32 mouse cellular contexts compared by ENCODE assay signal in genomic region chr17:26003864-26004263, GRCm38 (mm10). TPM values are rescaled to one million over a fixed set of nuclear protein-coding genes. Genes with fewer than 3 reads are reported as not detected.
DNase-seq lines count a peak whose midpoint lies in the region; ATAC-seq and TF ChIP-seq lines count a peak whose summit lies in the region.
"Had no signal": no experiment of that assay in that cellular context is flagged by ENCODE, and none has a peak within 500 bp of the region (broad histone marks: within the 10 kb centered on the region; RNA-seq: fewer than 3 reads in every experiment).

No protein-coding gene starts in this region.

- peak; percentile 23 for DNase-seq in CH12.LX (ENCODE audit: extremely low read depth)
- DNase-seq in gastrocnemius, adult 8-10 months (ENCODE audit: low spot score in 2 of 2) = no peak
- no peak for DNase-seq in urinary bladder, postnatal 4 days (ENCODE audit: low spot score in 2 of 2)
- DNase-seq: adrenal gland, adult 8-10 months; adrenal gland, postnatal 14 days; adrenal gland, postnatal 36 days; B cell, adult 2 months; cerebellum, adult 11 months; cerebellum, adult 18-20 months; cerebellum, adult 8-10 months; cerebellum, adult 9-11 months; cerebellum, postnatal 14 days; cerebellum, postnatal 36 days; embryo, embryonic 11 days had no signal

- H3K36me3 ChIP-seq in CH12.LX (replicated peaks in 1 of 2; ENCODE audit: control insufficient read depth in 1 of 2, insufficient read depth in 1 of 2, low read length in 1 of 2) = peaks cover 4 to 36% of the 10 kb centered on the region in 2 experiments
- H3K36me3 ChIP-seq in intestine, embryonic 15.5 days = no peaks in the 10 kb centered on the region
- peaks cover 16% of the 10 kb centered on the region; the same call in 1 of the 2 replicates for H3K36me3 ChIP-seq in intestine, postnatal 0 days (ENCODE audit: control insufficient read depth, insufficient read depth)
- peaks cover 23% of the 10 kb centered on the region; the same call in 1 of the 2 replicates for H3K36me3 ChIP-seq in kidney, embryonic 16.5 days (ENCODE audit: insufficient read depth, low read length)

- TF ChIP-seq RAD21 in CH12.LX (IDR thresholded peaks at IDR 0.05; ENCODE audit: low read depth, low read length) = no peak

- H3K9ac ChIP-seq in CH12.LX (ENCODE audit: insufficient read depth, low read depth) = no peak overlapping the region
- H3K9ac ChIP-seq in intestine, embryonic 15.5 days = no peak overlapping the region
- peak overlapping the region; percentile 42; the same call in 1 of the 2 replicates for H3K9ac ChIP-seq in intestine, postnatal 0 days (ENCODE audit: low read depth, low read length)
- no peak overlapping the region for H3K9ac ChIP-seq in kidney, embryonic 16.5 days (replicated peaks; ENCODE audit: low read length)
- H3K9ac ChIP-seq: embryonic facial prominence, embryonic 13.5 days; embryonic facial prominence, embryonic 15.5 days; forebrain, embryonic 12.5 days had no signal

- peaks cover 12 to 47% of the 10 kb centered on the region in 2 experiments for H3K4me1 ChIP-seq in CH12.LX (ENCODE audit: control insufficient read depth in 1 of 2, insufficient read depth in 2 of 2)
- H3K4me1 ChIP-seq in intestine, embryonic 15.5 days (replicated peaks) = peaks cover 8% of the 10 kb centered on the region; the same call in 1 of the 2 replicates
- peaks cover 8% of the 10 kb centered on the region; the same call in 1 of the 2 replicates for H3K4me1 ChIP-seq in intestine, postnatal 0 days (replicated peaks; ENCODE audit: control insufficient read depth, insufficient read depth, low read length)
- peaks cover 4% of the 10 kb centered on the region for H3K4me1 ChIP-seq in kidney, embryonic 16.5 days (ENCODE audit: insufficient read depth, low read length)
- H3K4me1 ChIP-seq: embryonic facial prominence, embryonic 13.5 days; embryonic facial prominence, embryonic 15.5 days; forebrain, embryonic 10.5 days; forebrain, embryonic 12.5 days had no signal

- in situ Hi-C loops in CH12.LX (cut with MboI; ENCODE audit: low pct_ligation_motif_present, low pct_unique_long_range_greater_than_20kb, low sequenced_read_pairs) = no loop called here

- no peaks in the 10 kb centered on the region for H3K79me2 ChIP-seq in CH12.LX (replicated peaks; ENCODE audit: control insufficient read depth, extremely low read depth, insufficient read depth, poor library complexity, severe bottlenecking)

- H3K4me3 ChIP-seq in CH12.LX (replicated peaks in 1 of 3; ENCODE audit: low read depth in 2 of 3, low read length in 2 of 3, poor library complexity in 1 of 3) = no peak overlapping the region
- H3K4me3 ChIP-seq in intestine, embryonic 15.5 days (replicated peaks) = no peak overlapping the region
- no peak overlapping the region for H3K4me3 ChIP-seq in intestine, postnatal 0 days (ENCODE audit: low read depth, low read length)
- no peak overlapping the region for H3K4me3 ChIP-seq in kidney, embryonic 16.5 days (ENCODE audit: low read length)
- H3K4me3 ChIP-seq: embryonic facial prominence, embryonic 13.5 days; embryonic facial prominence, embryonic 15.5 days; erythroblast, embryonic 14.5 days; forebrain, embryonic 10.5 days; forebrain, embryonic 12.5 days had no signal

- ATAC-seq in intestine, embryonic 15.5 days = peak; percentile 4; the same call in 1 of the 2 replicates
- peak; percentile 52 for ATAC-seq in intestine, postnatal 0 days
- ATAC-seq in megakaryocyte-erythroid progenitor cell, adult 5-6 weeks (replicated peaks; ENCODE audit: low FRiP score, low TSS enrichment, poor library complexity, severe bottlenecking) = no peak
- ATAC-seq in kidney, embryonic 16.5 days (ENCODE audit: low FRiP score, low TSS enrichment) = no peak
- ATAC-seq: activated CD4-positive, CD25-positive, alpha-beta regulatory T cell, adult 4 months; CD4-positive, CD25-positive, alpha-beta regulatory T cell, adult 4 months; forebrain, embryonic 14.5 days; forebrain, embryonic 16.5 days; Patski had no signal

- no peak for TF ChIP-seq CTCF in CH12.LX (conservative IDR thresholded peaks at IDR 0.05 in 1 of 2, IDR thresholded peaks at IDR 0.05 in 1 of 2; ENCODE audit: low read depth in 2 of 2, low read length in 2 of 2)
- TF ChIP-seq CTCF in intestine, postnatal 0 days (IDR thresholded peaks at IDR 0.05; ENCODE audit: low read depth) = no peak

- H3K27ac ChIP-seq in CH12.LX (ENCODE audit: insufficient read depth, low read depth) = no peak overlapping the region
- no peak overlapping the region for H3K27ac ChIP-seq in intestine, embryonic 15.5 days
- H3K27ac ChIP-seq in intestine, postnatal 0 days (ENCODE audit: low read depth, low read length) = peak overlapping the region; percentile 93
- H3K27ac ChIP-seq in kidney, embryonic 16.5 days (ENCODE audit: low read length) = no peak overlapping the region
- H3K27ac ChIP-seq: embryonic facial prominence, embryonic 13.5 days; embryonic facial prominence, embryonic 15.5 days; forebrain, embryonic 10.5 days; forebrain, embryonic 12.5 days had no signal

- H3K27me3 ChIP-seq in CH12.LX (replicated peaks) = no peaks in the 10 kb centered on the region
- no peaks in the 10 kb centered on the region for H3K27me3 ChIP-seq in intestine, embryonic 15.5 days (replicated peaks)
- H3K27me3 ChIP-seq in intestine, postnatal 0 days (replicated peaks; ENCODE audit: control insufficient read depth, insufficient read depth, low read length) = no peaks in the 10 kb centered on the region
- H3K27me3 ChIP-seq in kidney, embryonic 16.5 days (ENCODE audit: insufficient read depth, low read length) = no peaks in the 10 kb centered on the region
- H3K27me3 ChIP-seq: embryonic facial prominence, embryonic 13.5 days; embryonic facial prominence, embryonic 15.5 days; forebrain, embryonic 12.5 days; Patski had no signal

- H3K4me2 ChIP-seq in CH12.LX (ENCODE audit: insufficient read depth, low read depth, poor library complexity, severe bottlenecking) = no peak overlapping the region
- H3K4me2 ChIP-seq in intestine, embryonic 15.5 days (replicated peaks) = 0 out of 2 replicates have a peak overlapping the region, but pooled peaks have one; percentile 30
- peak overlapping the region; percentile 60 for H3K4me2 ChIP-seq in intestine, postnatal 0 days (replicated peaks; ENCODE audit: low read depth)
- no peak overlapping the region for H3K4me2 ChIP-seq in kidney, embryonic 16.5 days (replicated peaks; ENCODE audit: low read depth, low read length)
- H3K4me2 ChIP-seq: embryonic facial prominence, embryonic 13.5 days; embryonic facial prominence, embryonic 15.5 days; forebrain, embryonic 12.5 days had no signal

- no peaks in the 10 kb centered on the region for H3K9me3 ChIP-seq in CH12.LX (replicated peaks; ENCODE audit: low read length)
- H3K9me3 ChIP-seq in intestine, embryonic 15.5 days = no peaks in the 10 kb centered on the region
- no peaks in the 10 kb centered on the region for H3K9me3 ChIP-seq in intestine, postnatal 0 days (ENCODE audit: control insufficient read depth)
- no peaks in the 10 kb centered on the region for H3K9me3 ChIP-seq in kidney, embryonic 16.5 days (ENCODE audit: low read length)
- H3K9me3 ChIP-seq: embryonic facial prominence, embryonic 13.5 days; embryonic facial prominence, embryonic 15.5 days; forebrain, embryonic 10.5 days; forebrain, embryonic 12.5 days had no signal

- 72% methylated on average over 2 of the region's 2 CpGs for WGBS in intestine, embryonic 15.5 days
- WGBS in intestine, postnatal 0 days = 55% methylated on average over 2 of the region's 2 CpGs
- WGBS in kidney, embryonic 16.5 days = 89% methylated on average over 2 of the region's 2 CpGs

- TF ChIP-seq EP300 in CH12.LX (IDR thresholded peaks at IDR 0.05; ENCODE audit: low read length) = no peak

- dilution Hi-C loops in CH12.LX (cut with MboI; ENCODE audit: extremely low pct_ligation_motif_present, extremely low pct_unique_long_range_greater_than_20kb, low sequenced_read_pairs) = no loop called here

- TF ChIP-seq POLR2A in CH12.LX (IDR thresholded peaks at IDR 0.05; ENCODE audit: low read depth, low read length) = no peak

RNA-seq across cellular contexts. Expression of gene Capn15, which starts 18.3 kb away (rescaled TPM):
- total RNA-seq in CH12.LX (2012; rRNA removed) (6.0 and 7.5 TPM in 2 replicates), CH12.LX (2014; rRNA removed) (1.5 and 2.1 TPM in 2 replicates)
- 11.4 and 11.5 TPM in 2 replicates for polyA plus RNA-seq in CH12.LX (2012; ENCODE audit: insufficient read length, low read depth)
- 18.5 and 25.1 TPM in 2 replicates for polyA plus RNA-seq in intestine, embryonic 15.5 days (2015; fragmentation: Nextera tagmentation; extraction: Ambion mirVana)
- polyA plus RNA-seq in intestine, postnatal 0 days (2015; fragmentation: Nextera tagmentation; extraction: Ambion mirVana) = 29.5 and 37.4 TPM in 2 replicates
- total RNA-seq in megakaryocyte-erythroid progenitor cell, adult 5-6 weeks (2014; fragmentation: Nextera tagmentation) = 14.8 and 18.4 TPM in 2 replicates
- total RNA-seq in megakaryocyte-erythroid progenitor cell, adult 5-6 weeks (2017) = 1.7 and 3.5 TPM in 2 replicates
- 1 to 10 TPM; 2.9 to 5.0 (median 4.1) TPM for total RNA-seq in gastrocnemius, adult 8-10 months (2022)
- polyA plus RNA-seq in kidney, embryonic 16.5 days (2015; fragmentation: Nextera tagmentation; extraction: Ambion mirVana) = 26.0 and 30.7 TPM in 2 replicates

RNA-seq across cellular contexts. Expression of gene A930017K11Rik, which starts 51.5 kb away (rescaled TPM):
- total RNA-seq in CH12.LX (2012; rRNA removed) (not detected in 2 replicates), CH12.LX (2014; rRNA removed) (not detected in 2 replicates)
- polyA plus RNA-seq in CH12.LX (2012; ENCODE audit: insufficient read length, low read depth) = not detected in 2 replicates
- 0.20 and 0.28 TPM in 2 replicates for polyA plus RNA-seq in intestine, embryonic 15.5 days (2015; fragmentation: Nextera tagmentation; extraction: Ambion mirVana)
- 0.05 and 0.09 TPM in 2 replicates for polyA plus RNA-seq in intestine, postnatal 0 days (2015; fragmentation: Nextera tagmentation; extraction: Ambion mirVana)
- total RNA-seq in megakaryocyte-erythroid progenitor cell, adult 5-6 weeks (2014; fragmentation: Nextera tagmentation) = not detected in 2 replicates
- total RNA-seq in megakaryocyte-erythroid progenitor cell, adult 5-6 weeks (2017) = 0.05 TPM in 1 of 2 replicates, not detected in the other
- not detected for total RNA-seq in gastrocnemius, adult 8-10 months (2022)
- polyA plus RNA-seq in kidney, embryonic 16.5 days (2015; fragmentation: Nextera tagmentation; extraction: Ambion mirVana) = 8.1 and 9.5 TPM in 2 replicates
- total RNA-seq: adrenal gland, adult 18-20 months; adrenal gland, adult 8-10 months; adrenal gland, postnatal 14 days; adrenal gland, postnatal 36 days; common myeloid progenitor, adult 5-6 weeks; ES-E14 had no signal
- polyA plus RNA-seq: activated CD4-positive, CD25-positive, alpha-beta regulatory T cell, adult 4 months; CD4-positive, CD25-positive, alpha-beta regulatory T cell, adult 4 months; forebrain, embryonic 16.5 days had no signal

RNA-seq across cellular contexts. Expression of gene Nhlrc4, which starts 59.1 kb away (rescaled TPM):
- total RNA-seq in CH12.LX (2012; rRNA removed) (not detected in 2 replicates), CH12.LX (2014; rRNA removed) (not detected in 2 replicates)
- polyA plus RNA-seq in CH12.LX (2012; ENCODE audit: insufficient read length, low read depth) = not detected in 2 replicates
- 0.10 and 0.46 TPM in 2 replicates for polyA plus RNA-seq in intestine, embryonic 15.5 days (2015; fragmentation: Nextera tagmentation; extraction: Ambion mirVana)
- not detected in 2 replicates for polyA plus RNA-seq in intestine, postnatal 0 days (2015; fragmentation: Nextera tagmentation; extraction: Ambion mirVana)
- total RNA-seq in megakaryocyte-erythroid progenitor cell, adult 5-6 weeks (2014; fragmentation: Nextera tagmentation) = not detected in 2 replicates
- total RNA-seq in megakaryocyte-erythroid progenitor cell, adult 5-6 weeks (2017) = not detected in 2 replicates
- not detected for total RNA-seq in gastrocnemius, adult 8-10 months (2022)
- 1.8 and 3.7 TPM in 2 replicates for polyA plus RNA-seq in kidney, embryonic 16.5 days (2015; fragmentation: Nextera tagmentation; extraction: Ambion mirVana)
- total RNA-seq: adrenal gland, adult 18-20 months; adrenal gland, adult 8-10 months; adrenal gland, postnatal 36 days; common myeloid progenitor, adult 5-6 weeks had no signal
- polyA plus RNA-seq: activated CD4-positive, CD25-positive, alpha-beta regulatory T cell, adult 4 months; CD4-positive, CD25-positive, alpha-beta regulatory T cell, adult 4 months; embryonic facial prominence, embryonic 11.5 days; embryonic facial prominence, embryonic 13.5 days; forebrain, embryonic 14.5 days; forebrain, embryonic 16.5 days had no signal

RNA-seq across cellular contexts. Expression of gene Pigq, which starts 59.1 kb away (rescaled TPM):
- total RNA-seq in CH12.LX (2012; rRNA removed) = 28.1 and 29.2 TPM in 2 replicates
- total RNA-seq in CH12.LX (2014; rRNA removed) = 15.1 and 18.5 TPM in 2 replicates
- 75.0 and 97.2 TPM in 2 replicates for polyA plus RNA-seq in CH12.LX (2012; ENCODE audit: insufficient read length, low read depth)
- polyA plus RNA-seq in intestine, embryonic 15.5 days (2015; fragmentation: Nextera tagmentation; extraction: Ambion mirVana) = 52.1 and 56.4 TPM in 2 replicates
- polyA plus RNA-seq in intestine, postnatal 0 days (2015; fragmentation: Nextera tagmentation; extraction: Ambion mirVana) = 34.9 and 37.2 TPM in 2 replicates
- 211 and 231 TPM in 2 replicates for total RNA-seq in megakaryocyte-erythroid progenitor cell, adult 5-6 weeks (2014; fragmentation: Nextera tagmentation)
- total RNA-seq in megakaryocyte-erythroid progenitor cell, adult 5-6 weeks (2017) = 102 and 156 TPM in 2 replicates
- total RNA-seq in gastrocnemius, adult 8-10 months (2022) = 10 to 100 TPM; 18.1 to 21.0 (median 18.8) TPM
- 85.8 and 95.9 TPM in 2 replicates for polyA plus RNA-seq in kidney, embryonic 16.5 days (2015; fragmentation: Nextera tagmentation; extraction: Ambion mirVana)

Comparison
In these comparisons a context has a peak if more than half of its experiments do, and no peak if none do; other contexts are left out.
1. H3K4me2 ChIP-seq: peak in intestine, embryonic 15.5 days (single experiment) and intestine, postnatal 0 days (single experiment); none in CH12.LX (single experiment) and kidney, embryonic 16.5 days (single experiment).
2. ATAC-seq: peak in intestine, embryonic 15.5 days (single experiment) and intestine, postnatal 0 days (single experiment); none in megakaryocyte-erythroid progenitor cell, adult 5-6 weeks (single experiment) and kidney, embryonic 16.5 days (single experiment).